Mouse (Mus musculus): ENCODE measurements around the gene Kdelc2.

Kdelc2 gene

DNA sequence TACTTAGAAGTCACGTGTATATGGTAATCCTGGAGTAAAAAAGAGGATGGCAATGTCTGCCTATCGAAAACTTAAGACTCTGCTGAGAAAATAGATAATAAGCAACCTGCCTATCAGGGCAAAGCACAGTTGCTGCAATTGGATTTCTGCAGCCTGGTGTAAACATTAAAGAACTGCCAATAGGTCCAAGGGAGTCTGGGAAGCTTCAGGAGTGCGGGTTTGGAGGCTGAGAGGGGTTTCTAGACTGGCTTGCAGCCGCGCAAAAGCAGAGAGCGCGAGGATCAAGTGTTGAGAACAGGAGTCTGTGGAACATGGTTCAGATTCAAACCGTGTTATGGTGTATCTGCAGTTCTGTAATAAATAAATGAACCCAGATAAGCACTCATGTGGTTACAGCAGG lies 1.0 kb downstream of the Kdelc2 start:
- DNase-seq (ENCODE audit: low read depth, low spot score): no peak

DNA sequence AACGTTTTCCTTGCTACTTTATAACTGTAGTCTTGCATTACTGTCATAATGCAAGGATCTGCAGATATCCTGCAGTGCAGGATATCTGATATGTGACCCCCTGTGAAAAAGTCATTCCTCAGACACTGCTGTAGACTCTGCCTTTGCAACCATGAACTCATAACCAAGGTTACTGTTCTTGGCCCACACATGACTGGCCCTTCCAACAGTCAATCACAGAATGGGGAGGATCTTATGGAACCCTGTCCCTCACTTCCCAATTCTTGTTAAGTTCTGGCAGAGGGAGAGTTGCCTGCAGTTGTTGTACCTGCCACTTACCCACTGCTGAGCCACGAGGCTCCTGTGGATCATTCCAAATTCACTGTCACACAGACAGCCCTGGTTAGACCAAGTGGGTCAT lies 3.6 kb downstream of the Kdelc2 start:
- DNase-seq (ENCODE audit: low read depth, low spot score): no peak

DNA sequence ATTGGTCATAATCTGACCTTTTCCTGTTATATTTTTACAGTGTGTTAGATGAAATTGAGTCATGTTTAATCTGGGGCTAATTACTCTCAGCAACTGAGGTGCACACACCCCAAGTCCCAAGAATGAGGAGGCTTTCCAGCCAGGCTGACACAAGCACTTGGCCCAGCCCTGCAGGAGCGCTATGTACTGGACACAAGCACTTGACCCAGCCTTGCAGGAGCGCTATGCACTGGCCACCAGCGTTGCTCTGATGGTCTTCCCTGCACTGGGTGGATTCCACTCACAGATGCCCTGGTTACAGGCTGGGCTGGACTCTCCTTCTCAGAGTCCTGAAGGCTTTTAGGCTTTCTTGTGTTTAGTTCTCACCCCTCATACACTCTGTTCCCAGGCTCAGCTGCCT lies 5.3 kb downstream of the Kdelc2 start:
- DNase-seq (ENCODE audit: low read depth, low spot score): no peak

DNA sequence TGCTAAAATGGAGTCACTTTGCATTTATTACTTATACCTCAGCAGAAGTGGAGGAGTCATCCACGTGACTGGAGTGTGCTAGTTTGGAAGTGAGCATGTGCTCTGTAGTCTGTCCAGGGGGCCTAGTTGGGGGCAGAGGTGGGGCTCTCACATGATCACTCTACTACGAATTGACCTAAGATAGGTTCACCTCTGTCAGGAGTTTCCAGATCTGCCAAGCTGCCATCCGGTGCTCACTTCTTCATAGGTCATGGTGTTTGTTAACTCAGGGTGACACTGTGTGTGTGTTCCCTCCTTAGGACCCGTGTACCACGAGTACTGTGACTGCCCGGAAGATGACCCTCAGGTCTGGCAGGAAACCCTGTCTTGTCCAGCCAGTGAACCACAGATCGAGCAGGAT lies 6.3 kb downstream of the Kdelc2 start:
- DNase-seq (ENCODE audit: low read depth, low spot score): no peak

DNA sequence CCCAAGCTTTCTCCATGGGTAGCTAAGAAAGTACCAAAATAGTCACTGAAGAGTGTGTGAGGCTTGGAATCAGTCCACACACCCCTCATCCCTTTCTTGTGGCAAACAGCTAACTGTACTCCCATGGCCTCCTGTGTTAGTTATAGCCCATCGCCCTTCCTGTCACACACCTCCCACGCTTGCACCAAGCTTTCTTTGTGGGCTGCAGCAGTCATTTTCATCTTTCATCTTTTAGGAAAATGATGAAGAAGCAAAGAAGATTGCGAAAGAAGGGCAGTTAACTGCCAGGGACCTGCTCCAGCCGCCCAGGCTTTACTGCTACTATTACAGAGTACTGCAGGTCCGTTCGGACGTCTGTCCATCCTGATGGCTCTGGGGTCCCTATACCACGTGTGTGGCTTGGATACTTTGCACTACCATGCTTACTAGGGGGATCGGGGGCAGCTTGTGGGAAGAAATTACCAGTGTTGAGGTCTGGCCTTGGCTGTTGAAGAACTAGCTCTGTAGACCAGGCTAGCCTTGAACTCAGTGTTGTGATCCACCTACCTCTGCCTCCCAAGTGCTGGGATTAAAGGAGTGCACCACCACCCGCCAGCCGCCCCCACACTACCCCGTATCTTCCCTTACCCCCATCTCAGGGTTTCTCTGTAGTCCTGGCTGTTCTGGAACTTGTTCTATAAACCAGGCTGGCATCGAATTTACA lies 14.0 kb downstream of the Kdelc2 start:
- DNase-seq (ENCODE audit: low read depth, low spot score): no peak

DNA sequence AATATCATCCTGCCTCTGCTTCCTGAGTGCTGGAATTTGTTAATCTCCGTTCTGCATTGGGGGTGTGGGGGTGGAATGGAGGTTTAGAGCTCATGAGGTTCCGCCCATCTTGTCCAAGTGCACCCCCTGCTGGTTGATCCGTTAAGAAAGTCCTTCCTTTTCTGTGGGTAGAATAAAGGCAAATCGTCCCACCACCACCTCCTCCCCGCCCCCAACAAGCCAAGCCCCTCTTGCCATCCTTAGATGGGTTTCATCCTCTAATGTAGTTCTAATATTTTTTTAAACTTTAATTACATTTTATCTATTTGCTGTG lies 14.5 kb downstream of the Kdelc2 start:
- DNase-seq (ENCODE audit: low read depth, low spot score): peak; percentile 90

DNA sequence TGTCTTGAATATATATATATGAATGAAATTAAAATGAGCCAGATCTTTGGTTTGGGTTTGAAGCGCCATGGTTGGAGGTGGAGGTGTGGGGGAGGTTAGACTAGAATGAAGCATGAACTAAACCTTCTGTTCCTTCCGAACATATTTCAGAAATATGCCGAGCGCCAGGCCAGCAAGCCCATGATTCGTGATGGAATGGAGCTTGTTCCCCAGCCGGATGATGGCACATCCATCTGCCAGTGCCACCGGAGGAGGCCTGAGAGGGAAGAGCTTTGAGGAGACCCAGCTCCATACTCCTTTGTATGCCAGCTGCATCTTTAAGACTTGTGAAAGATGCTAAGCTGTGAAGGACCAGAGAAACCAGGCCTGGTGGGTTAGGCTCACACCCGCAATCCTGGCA lies 15.7 kb downstream of the Kdelc2 start:
- DNase-seq (ENCODE audit: low read depth, low spot score): no peak

DNA sequence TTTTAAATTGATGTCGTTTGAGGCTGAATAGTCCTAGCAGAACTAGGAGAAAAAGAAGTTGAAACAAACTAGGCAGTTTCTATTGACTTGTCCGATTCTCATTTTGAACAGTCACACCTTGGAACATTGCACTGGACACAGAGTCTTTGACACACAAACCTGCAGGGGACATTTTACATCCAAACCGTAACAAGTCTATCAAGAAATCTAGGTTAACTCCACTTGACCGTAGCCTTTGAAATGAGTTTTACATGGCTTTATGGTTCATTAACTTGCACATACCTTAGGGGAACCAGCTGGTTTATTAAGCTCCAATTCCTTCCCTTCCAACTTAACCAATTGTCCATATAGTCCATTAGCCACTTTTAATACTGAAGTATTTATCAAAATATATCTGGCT lies 16.9 kb downstream of the Kdelc2 start:
- no peak for DNase-seq (ENCODE audit: low read depth, low spot score)

DNA sequence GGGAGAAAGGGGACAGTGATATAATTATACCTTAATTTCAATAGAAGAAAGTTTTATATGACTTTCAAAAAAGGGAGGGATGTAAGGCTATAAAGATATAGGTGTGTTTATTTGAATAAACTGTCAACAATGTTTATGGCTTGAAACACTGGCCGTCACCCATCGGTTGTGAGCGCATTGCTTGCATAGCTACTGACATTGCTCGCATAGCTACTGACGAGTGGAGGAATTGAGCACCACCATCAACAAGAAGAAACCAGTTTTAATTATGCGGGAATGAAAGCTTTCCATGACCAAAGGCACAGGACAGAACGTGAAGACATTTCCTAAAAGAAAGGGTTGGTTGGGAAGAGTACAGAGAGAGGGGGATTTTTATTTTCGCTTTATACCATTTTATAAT lies 17.3 kb downstream of the Kdelc2 start:
- no peak for DNase-seq (ENCODE audit: low read depth, low spot score)

DNA sequence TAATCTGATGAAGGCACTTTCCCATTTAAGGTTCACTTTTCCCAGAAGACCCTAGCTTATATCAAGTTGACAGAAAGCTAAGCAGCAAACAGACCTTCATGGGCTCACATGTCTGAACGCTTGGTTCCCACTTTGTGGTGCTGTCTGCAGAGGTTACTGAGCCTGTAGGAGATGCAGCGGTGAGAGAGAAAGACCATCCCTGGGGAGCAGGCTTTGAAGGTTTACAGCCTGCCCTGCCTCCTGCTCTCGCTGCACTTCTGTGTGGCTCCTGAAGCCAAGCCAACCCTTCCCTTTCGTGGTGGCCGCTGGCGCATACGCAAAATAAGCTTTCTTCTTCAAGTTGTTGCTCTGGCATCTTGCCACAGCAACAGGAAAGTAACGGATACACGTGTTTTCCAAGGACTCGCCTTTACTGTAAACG lies 18.5 kb downstream of the Kdelc2 start, which contains the start of gene 4930550C14Rik:
4930550C14Rik (plus strand) TSS at position 35 of the 421 bp plus-strand sequence.
- peak; percentile 42 for DNase-seq (ENCODE audit: low read depth, low spot score)

DNA sequence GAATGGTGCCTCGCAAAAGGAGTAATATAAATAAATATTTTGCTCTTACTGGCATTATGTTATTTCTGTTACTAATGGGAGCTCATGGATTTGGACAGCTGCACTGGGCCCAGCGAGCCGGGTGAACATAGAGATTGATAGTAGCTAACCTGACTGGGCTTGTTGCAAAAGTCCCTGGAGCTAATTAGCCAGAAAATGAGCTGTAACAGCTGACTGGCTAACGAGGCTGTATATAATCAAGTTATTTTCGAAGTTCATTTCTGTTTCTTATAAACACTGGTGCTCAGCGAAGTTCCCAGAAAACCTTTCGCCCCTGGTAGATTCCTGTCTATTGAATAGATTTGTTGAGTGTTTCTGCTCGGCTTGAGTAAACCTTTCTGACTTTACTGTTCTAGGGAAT lies 19.2 kb downstream of the Kdelc2 start:
- no peak for DNase-seq (ENCODE audit: low read depth, low spot score)

DNA sequence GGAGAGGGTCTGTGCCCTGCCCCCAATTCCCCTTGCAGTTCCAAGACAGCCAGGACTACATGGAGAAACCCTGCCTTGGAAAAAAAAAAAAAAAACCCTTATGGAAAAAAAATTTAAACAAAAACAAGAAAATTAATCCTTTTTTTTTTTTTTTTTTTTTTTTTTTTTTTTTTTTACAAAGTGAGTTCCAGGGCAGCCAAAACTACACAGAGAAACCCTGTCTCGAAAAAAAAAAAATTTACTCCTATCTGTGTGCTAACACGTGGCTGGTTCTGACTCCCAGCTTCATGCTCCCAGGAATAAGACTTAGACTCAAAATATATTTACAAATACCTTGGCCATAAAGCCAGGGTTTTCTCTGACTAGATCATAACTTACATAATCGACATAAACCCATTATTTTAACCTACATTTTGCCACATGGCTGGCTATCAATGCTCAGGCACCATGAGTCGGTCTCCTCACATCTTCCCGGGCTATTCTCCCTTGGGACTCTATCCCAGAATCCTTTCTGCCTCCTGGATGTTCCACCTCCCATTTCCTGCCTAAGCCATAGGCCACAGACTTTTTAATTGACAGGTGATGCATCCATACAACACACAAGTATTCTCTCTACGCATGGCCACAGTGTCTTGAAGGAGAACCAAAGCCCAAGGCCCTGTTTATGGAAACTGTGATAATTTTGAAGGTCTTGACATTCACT lies 20.4 kb downstream of the Kdelc2 start:
- DNase-seq (ENCODE audit: low read depth, low spot score): peak; percentile 93

DNA sequence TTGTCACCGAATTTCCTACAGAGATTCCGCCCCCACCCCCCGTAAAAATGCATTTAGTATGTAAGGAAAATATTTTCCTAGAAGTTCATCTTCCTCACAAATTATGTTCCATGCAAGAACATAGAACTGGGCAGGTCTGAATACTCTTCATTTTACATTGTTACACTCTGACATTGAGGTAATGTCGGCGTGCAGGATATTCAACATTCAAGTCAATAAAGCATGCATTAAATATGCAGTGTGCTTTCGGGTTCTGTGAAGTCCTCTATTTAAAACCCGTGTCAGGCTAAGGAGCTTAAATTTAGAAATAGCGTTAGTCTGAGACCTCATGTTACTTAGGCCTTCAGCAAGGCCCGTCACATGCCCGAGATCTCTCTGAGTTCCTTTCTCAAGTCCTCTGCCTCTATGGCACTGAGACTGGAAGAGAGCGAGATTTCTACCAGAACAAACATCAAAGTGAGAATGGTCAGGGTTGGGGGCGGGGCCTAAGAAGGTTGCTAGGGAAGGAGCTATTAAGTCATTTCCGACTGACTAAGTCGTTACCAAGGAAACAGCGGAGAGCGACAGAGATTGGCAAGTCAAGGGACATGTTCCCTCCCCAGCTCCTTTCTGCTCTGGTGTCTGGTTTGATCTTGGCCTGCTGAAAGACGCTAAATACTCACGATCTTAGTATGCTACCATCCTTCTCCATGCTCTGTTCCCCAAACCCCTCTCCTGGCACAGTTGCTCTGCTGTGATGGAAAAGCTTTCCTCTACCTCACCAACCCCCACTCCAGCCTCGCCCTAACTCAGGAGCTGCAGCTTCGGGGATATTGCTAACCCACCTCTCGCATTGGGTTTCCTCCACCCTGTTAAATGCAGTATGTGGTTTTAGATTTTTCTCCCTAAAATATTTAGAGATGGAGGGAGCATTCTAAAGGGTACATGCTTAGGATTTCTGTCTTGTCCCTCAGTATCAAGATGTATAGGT lies 21.2 kb downstream of the Kdelc2 start:
- DNase-seq (ENCODE audit: low read depth, low spot score): peak; percentile 96

DNA sequence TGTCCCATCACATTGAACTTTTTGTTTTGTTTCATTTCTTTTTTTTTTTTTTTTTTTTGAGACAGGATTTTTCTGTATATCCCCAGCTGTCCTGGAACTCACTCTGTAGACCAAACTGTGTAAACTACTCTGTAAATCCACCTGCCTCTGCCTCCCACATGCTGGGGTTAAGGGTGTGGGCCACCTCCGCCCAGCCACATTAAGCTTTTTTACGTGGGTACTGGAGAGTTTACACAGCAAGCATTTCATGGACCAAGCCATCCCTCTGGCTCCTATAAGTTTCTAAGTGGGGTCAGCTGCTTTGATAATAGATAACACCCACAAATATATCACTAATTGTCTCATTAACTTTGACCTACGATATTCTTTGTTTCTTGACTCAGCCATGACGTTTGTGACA lies 24.7 kb downstream of the Kdelc2 start:
- no peak for DNase-seq (ENCODE audit: low read depth, low spot score)

DNA sequence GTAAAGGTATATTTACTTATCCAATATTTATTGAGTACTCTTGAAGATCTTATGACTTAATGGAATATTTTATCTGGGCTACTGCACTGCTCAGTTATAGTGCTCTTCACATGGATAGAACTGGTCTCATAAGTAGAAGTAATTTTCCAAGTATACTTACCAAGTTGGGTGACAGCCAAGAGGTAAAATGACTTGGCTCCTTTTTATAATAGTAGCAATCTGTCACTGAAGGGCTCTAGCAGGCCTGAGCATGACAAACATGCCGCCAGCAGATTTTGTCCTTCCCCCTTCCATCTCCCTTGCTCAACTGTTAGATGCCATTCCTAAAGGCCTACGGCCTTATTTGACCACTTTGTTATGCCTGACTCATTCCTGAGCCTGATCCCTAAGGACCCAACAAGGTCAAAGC lies 25.1 kb downstream of the Kdelc2 start:
- DNase-seq (ENCODE audit: low read depth, low spot score): no peak

DNA sequence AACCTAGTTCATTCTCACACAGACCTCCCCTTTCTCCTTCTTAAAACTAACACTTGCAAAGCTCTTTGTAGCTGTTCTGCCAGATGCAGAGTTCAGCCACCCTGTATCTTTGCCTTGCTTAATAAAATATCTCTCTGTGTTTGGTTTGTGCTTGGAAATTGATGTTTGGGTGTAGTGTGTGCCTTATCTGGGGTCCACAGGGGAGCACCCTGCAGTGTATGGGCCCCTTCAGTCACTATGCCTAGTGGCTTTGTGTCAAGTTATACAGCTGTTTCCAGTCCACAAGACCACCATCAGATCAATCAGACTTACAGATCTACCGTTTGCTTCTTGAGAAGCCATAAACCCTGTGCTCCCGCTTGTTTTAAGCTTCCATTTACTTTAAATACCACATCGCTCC lies 25.6 kb downstream of the Kdelc2 start:
- DNase-seq (ENCODE audit: low read depth, low spot score): no peak

DNA sequence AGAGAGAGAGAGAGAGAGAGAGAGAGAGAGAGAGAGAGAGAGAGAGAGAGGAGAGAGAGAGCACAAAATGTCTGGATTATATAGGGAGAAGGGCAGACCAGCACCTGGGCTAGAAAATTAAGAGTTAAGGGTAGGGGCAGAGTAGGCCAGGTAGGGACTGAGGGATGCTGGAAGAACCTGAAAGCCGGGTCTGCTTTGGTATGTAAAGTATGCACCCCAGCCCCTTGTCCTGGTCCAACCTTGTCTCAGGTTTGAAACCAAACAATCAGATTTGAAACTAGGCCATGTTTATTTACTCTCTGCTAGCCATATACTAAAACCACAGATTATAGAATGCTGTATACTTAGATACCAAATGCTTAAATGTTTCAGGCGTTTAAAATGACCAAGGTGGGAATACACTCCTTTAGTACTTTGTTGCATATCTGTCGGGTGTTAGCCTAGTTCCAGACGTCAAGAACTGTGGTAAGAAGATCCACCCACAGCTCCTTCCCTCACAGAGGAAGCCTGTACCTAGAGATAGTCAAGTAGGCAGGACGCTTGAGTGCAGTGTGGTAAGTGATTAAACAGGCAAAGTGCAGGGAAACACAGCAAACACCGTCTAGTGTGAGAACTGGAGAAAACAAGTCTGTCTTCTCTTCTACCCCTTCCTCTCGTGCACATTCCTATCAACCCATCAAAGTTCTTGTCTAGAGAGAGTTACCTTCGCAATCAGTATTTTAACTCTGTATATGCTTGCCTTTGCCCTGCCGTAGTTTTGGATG lies 38.5 kb downstream of the Kdelc2 start:
- DNase-seq (ENCODE audit: low read depth, low spot score): no peak

DNA sequence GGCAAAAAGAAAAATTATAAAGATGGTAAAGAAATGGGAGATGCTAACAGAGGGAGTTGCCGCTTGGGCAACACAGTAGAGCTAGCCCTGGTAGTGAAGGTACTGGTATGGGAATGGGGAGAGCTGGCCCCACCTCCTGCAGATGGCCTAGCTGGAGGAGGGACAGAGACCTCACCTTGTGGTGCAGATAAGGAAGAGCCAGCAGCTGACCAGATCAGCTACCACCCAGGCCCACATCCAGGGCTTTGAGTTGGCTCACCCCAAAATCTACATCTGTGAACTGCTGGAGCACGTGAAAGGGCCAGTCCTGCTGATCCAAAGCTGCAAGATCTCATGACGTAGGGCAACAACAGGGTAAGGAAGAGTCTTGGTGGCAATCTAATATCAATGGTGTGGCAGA lies 42.9 kb downstream of the Kdelc2 start:
- no peak for DNase-seq (ENCODE audit: low read depth, low spot score)

DNA sequence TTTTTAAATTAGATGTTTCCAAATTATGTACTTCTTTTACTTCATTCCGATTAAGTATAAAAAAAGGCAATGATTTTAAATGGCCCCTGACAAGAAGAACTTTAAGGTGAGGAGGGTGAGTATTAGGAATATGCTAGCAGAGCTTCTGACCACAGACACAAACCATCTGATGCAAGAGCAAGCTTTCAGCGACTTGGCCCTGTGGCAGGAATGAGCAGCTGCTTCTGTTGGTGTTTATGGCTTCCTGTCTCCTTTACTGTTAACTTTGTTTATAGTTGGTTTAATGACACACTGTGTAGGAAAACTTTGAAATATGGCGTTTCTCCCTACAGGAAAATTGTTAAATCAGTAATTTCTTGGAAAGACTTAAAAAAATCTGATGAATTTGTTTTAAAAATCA lies 43.8 kb downstream of the Kdelc2 start:
- DNase-seq (ENCODE audit: low read depth, low spot score): no peak

DNA sequence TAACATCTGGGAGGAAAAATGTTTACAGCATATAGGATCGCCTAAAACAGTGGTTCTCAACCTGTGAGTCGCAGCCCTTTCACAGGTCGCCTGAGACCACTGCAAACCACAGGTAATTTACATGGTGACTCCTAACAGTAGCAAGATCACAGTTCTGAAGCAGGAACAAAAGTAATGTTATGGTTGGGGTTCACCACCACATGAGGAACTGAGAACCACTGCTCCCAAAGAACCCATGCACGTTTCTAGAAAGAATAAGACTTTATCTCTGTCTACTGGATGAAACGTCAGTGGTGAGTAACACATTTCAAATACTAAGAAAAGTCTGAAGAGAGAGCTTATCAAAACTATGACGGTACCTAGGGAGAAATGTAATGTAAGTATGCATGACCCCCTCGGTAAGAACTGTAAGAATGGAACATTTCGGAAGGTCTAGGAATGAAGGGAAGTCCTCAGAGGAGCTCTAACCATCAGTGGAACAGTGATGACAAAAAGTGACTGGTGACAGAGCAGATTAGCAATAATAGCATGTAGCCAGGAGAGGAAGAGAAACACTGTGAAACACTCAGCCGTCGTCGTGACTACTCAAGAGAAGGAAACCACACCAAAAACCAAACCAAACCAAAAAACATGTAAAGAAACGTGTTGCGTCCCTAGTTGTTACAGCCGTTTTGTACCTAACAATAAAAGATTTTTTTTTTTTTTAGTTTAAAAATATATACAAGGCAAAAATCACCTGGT lies 52.2 kb downstream of the Kdelc2 start:
- DNase-seq (ENCODE audit: low read depth, low spot score): no peak

DNA sequence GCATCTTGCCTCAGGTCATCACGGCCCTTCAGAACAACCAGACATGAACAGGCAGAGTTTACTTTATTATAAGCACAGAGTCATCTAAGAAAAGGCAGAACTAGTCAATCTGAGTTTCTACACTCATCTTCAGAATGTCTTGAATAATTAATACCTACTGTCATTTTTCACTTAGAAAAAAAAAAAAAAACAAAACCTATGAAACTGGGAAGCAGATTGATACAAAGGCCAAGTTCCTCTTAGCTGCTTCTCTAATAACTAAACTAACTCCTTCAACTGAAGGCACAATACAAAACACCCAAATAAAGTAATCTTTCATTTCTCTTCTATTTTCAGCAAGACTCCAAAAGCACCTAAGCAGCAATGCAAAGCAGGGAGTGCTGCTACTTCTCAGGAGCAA lies 66.8 kb downstream of the Kdelc2 start:
- no peak for DNase-seq (ENCODE audit: low read depth, low spot score)
